Mouse (Mus musculus) CH12.LX (cell line): ENCODE measurements around the gene Fermt3.

Source experiments
- BHLHE40 ChIP-seq: IDR thresholded peaks from 2 replicates; pipeline ENCODE4 v1.6.1; 2011; ENCODE audit warnings: mild to moderate bottlenecking, low read depth, low read length, improper control_type of control experiment
- CTCF ChIP-seq, 2 experiments: IDR thresholded peaks in 1 of 2; conservative IDR thresholded peaks in 1 of 2; 2 replicates each; pipeline ENCODE4 v1.5.1; 2011 to 2012; ENCODE audit warnings: low read depth in 2 of 2, low read length in 2 of 2, improper control_type of control experiment in 1 of 2, inconsistent platforms in 1 of 2, mild to moderate bottlenecking in 1 of 2, moderate library complexity in 1 of 2
- HCFC1 ChIP-seq: IDR thresholded peaks from 2 replicates; pipeline ENCODE4 v1.6.1; 2012; ENCODE audit warnings: low read depth, mild to moderate bottlenecking, inconsistent platforms, low read length, improper control_type of control experiment
- MEF2A ChIP-seq: IDR thresholded peaks from 2 replicates; pipeline ENCODE4 v1.6.1; 2014; ENCODE audit warnings: low read depth, mild to moderate bottlenecking, inconsistent platforms, low read length, improper control_type of control experiment, borderline replicate concordance
- RCOR1 ChIP-seq: conservative IDR thresholded peaks from 2 replicates; pipeline ENCODE4 v1.6.1; 2012; ENCODE audit warnings: low read depth, mild to moderate bottlenecking, inconsistent platforms, low read length, improper control_type of control experiment
- TCF12 ChIP-seq: IDR thresholded peaks from 2 replicates; pipeline ENCODE4 v1.6.1; 2014; ENCODE audit warnings: low read depth, mild to moderate bottlenecking, inconsistent platforms, low read length, improper control_type of control experiment

DNA sequence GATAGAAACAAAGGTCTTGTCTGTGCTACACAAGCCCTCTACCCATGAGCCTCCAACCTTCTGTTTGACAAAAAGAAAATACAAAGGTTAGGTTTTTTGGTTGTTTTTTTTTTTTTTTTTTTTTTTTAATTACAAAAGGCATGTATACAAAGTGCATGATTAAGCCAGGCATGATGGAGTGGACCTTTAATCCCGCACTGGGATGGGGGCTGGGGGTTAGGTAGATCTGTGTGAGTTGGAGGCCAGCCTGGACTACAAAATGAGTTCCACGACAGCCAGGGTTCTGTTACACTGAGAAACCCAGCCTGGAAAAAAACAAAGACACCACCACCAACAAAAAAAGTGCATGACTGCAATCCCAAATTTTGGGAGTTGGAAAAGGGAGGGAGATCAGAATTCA is 21.9 kb upstream of the Fermt3 start:
- no peak for TF ChIP-seq TCF12
- TF ChIP-seq CTCF (conservative IDR thresholded peaks at IDR 0.05 in 1 of 2, IDR thresholded peaks at IDR 0.05 in 1 of 2; ENCODE audit: low read depth in 2 of 2, low read length in 2 of 2), result no peak
- TF ChIP-seq HCFC1, result no peak
- TF ChIP-seq RCOR1, result no peak
- TF ChIP-seq BHLHE40, result no peak
- TF ChIP-seq MEF2A, result no peak
